Mouse (Mus musculus) left cerebral cortex, postnatal 4 days (tissue): ENCODE measurements around the gene Notum. TPM values are rescaled to one million over a fixed set of nuclear protein-coding genes. Genes with fewer than 3 reads are reported as not detected.

Source experiments
- microRNA-seq: library from miRNA; unstranded; fragments of <30 nt; microRNA quantifications from one replicate; pipeline ENCODE4 v1.2.0, GENCODE M21; 2022
- total RNA-seq, 2 experiments: library from RNA; stranded (reverse); gene quantifications; 2 replicates each; pipeline ENCODE4 v1.2.3; 2021

Gene Notum
- total RNA-seq, 2 experiments from 2014 or later, result 4.7 to 7.8 TPM

Small RNA genes within 50 kb of the gene (microRNA-seq; reads per million reads assigned to microRNA genes)
- gene Mir6936, result not detected

Other genes starting within 250 kb of the Notum start
- 10 to 100 TPM; 63.8 to 66.2 TPM for gene Nploc4, start 223.5 kb downstream of the Notum start, total RNA-seq
- 10 to 100 TPM in 1 of 2 experiments, under 1 TPM in 1; 0.77 to 13.3 TPM for gene Tspan10, start 218.5 kb downstream of the Notum start, total RNA-seq
- gene Pde6g, start 207.7 kb downstream of the Notum start, total RNA-seq, result under 1 TPM; 0.22 to 0.32 TPM
- 1 to 10 TPM; 7.9 to 9.6 TPM for gene Oxld1, start 203.1 kb downstream of the Notum start, total RNA-seq
- 10 to 100 TPM; 21.2 to 24.6 TPM for gene Ccdc137, start 203.1 kb downstream of the Notum start, total RNA-seq
- 10 to 100 TPM; 43.9 to 46.0 TPM for gene Arl16, start 193.6 kb downstream of the Notum start, total RNA-seq
- 10 to 100 TPM; 74.4 to 74.5 TPM for gene Mrpl12, start 176.6 kb downstream of the Notum start, total RNA-seq
- 10 to 100 TPM; 27.2 to 27.6 TPM for gene Slc25a10, start 169.3 kb downstream of the Notum start, total RNA-seq
- under 1 TPM in 1 of 2 experiments, not detected in 1; 0.18 TPM for gene Gcgr, start 130.5 kb downstream of the Notum start, total RNA-seq
- 100 to 1,000 TPM; 105 to 113 TPM for gene Mcrip1, start 111.4 kb downstream of the Notum start, total RNA-seq
- gene Ppp1r27, start 110.0 kb downstream of the Notum start, total RNA-seq, result not detected
- gene P4hb, start 87.9 kb downstream of the Notum start, total RNA-seq, result 100 to 1,000 TPM; 187 to 203 TPM
- 100 to 1,000 TPM; 351 to 368 TPM for gene Arhgdia, start 79.6 kb downstream of the Notum start, total RNA-seq
- gene Alyref, start 62.8 kb downstream of the Notum start, total RNA-seq, result 100 to 1,000 TPM; 111 to 113 TPM
- 100 to 1,000 TPM; 113 to 115 TPM for gene Anapc11, start 62.8 kb downstream of the Notum start, total RNA-seq
- gene Npb, start 52.7 kb downstream of the Notum start, total RNA-seq, result 1 to 10 TPM in 1 of 2 experiments, not detected in 1; 1.4 TPM
- 100 to 1,000 TPM; 144 to 168 TPM for gene Pcyt2, start 43.2 kb downstream of the Notum start, total RNA-seq
- gene Sirt7, start 35.9 kb downstream of the Notum start, total RNA-seq, result 10 to 100 TPM; 37.5 to 38.0 TPM
- 10 to 100 TPM; 83.3 to 85.8 TPM for gene Mafg, start 27.6 kb downstream of the Notum start, total RNA-seq
- 1 to 10 TPM; 6.1 to 8.3 TPM for gene Pycr1, start 17.4 kb downstream of the Notum start, total RNA-seq
- 1 to 10 TPM; 1.0 to 2.9 TPM for gene Myadml2, start 13.0 kb downstream of the Notum start, total RNA-seq
- gene Aspscr1, start 11.8 kb upstream of the Notum start, total RNA-seq, result 10 to 100 TPM; 79.1 TPM
- 10 to 100 TPM; 31.2 to 35.1 TPM for gene Cenpx, start 52.6 kb upstream of the Notum start, total RNA-seq
- gene Lrrc45, start 52.8 kb upstream of the Notum start, total RNA-seq, result 10 to 100 TPM; 76.4 to 78.9 TPM
- 100 to 1,000 TPM; 505 to 551 TPM for gene Rac3, start 60.3 kb upstream of the Notum start, total RNA-seq
- 1 to 10 TPM; 2.5 to 3.2 TPM for gene Dcxr, start 66.1 kb upstream of the Notum start, total RNA-seq
- 1 to 10 TPM; 2.9 to 3.0 TPM for gene Cbr2, start 70.9 kb upstream of the Notum start, total RNA-seq
- gene Hmga1b, start 101.6 kb upstream of the Notum start, total RNA-seq, result 10 to 100 TPM; 29.6 to 85.6 TPM
- 10 to 100 TPM; 82.1 to 87.1 TPM for gene Rfng, start 123.0 kb upstream of the Notum start, total RNA-seq
- 100 to 1,000 TPM; 142 to 154 TPM for gene Gps1, start 123.1 kb upstream of the Notum start, total RNA-seq
- 10 to 100 TPM; 40.2 to 45.5 TPM for gene Dus1l, start 135.2 kb upstream of the Notum start, total RNA-seq
- gene Fasn, start 163.4 kb upstream of the Notum start, total RNA-seq, result 100 to 1,000 TPM; 448 to 457 TPM